Mouse (Mus musculus) urinary bladder, postnatal 36 days (tissue): Measurements from ENCODE around the gene Gsto2.

Source experiments
- DNase-seq, 2 experiments: peaks; one replicate each; pipeline ENCODE4 v3.0.0; 2022; ENCODE audit warnings: low spot score in 2 of 2, mixed read lengths in 1 of 2

The Gsto2 gene

GRCm38 (mm10) chr19:47857957-47858942 is 7.1 kb upstream of the Gsto2 start:
- no peak for DNase-seq

GRCm38 (mm10) chr19:47859180-47859579 is 6.2 kb upstream of the Gsto2 start:
- DNase-seq, result no peak

DNA sequence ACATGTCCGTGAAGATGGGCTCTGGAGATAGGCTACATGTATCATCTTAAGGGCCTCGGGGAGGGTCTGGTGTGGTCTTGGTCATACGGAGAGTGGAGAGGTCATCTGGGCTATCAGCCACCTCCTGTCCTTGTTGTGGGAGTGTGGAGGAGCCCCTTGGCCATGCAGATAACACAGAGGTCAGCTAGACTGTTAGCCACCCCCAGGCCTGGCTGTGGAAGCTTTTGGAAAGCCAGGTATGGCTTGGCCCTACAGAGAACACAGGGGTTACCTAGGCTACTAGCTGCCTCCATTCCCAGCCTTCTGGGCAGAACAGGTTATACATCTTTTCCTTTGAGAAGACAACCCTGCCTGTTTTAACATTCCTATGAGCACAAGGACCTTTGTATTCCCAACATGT is 2.8 kb upstream of the Gsto2 start:
- no peak for DNase-seq

- no peak for DNase-seq
Measured at GRCm38 (mm10) chr19:47864051-47864450, 1.3 kb upstream of the Gsto2 start.

DNA sequence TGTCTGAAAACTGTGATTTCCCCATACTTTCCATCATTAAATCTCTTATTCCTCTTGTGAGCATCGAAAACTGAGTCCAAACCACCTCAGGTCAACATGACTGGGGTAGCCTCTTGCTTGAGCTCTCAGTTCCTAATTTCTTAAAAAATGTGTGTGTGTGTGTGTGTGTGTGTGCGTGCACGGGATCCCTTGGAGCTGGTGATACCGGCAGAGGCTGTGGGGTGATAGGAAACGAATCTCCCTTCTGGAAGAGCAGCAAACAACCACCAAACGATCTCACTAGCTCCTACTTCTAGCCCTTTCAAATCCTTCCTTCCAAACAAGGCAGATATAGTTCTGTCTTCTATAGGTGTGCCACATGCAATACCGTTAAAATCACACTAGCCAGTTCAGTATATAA is 613 bp upstream of the Gsto2 start:
- no peak for DNase-seq

- DNase-seq, result no peak
Measured at GRCm38 (mm10) chr19:47867628-47868175, 2.4 kb downstream of the Gsto2 start.

- no peak for DNase-seq
Measured at GRCm38 (mm10) chr19:47868951-47869350, 3.6 kb downstream of the Gsto2 start.

DNA sequence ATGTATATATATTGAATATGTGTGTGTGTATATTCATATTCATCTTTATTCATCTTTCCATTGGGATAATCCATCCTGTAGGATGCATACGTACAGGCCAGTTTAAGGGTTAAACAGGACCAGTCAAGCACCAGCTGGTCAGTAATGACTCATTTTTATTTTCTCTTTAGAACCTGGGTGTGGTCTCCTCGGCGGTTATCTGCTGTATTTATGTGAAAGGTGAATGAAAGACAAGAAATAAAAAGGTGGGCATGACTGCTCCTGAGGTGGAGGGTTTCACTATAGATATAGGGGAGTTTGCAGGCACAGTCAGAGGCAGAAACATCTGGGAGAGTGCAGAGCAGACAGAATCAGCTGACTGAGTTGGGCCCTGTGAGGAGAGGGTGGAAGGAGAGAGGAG is 4.2 kb downstream of the Gsto2 start:
- no peak for DNase-seq

DNA sequence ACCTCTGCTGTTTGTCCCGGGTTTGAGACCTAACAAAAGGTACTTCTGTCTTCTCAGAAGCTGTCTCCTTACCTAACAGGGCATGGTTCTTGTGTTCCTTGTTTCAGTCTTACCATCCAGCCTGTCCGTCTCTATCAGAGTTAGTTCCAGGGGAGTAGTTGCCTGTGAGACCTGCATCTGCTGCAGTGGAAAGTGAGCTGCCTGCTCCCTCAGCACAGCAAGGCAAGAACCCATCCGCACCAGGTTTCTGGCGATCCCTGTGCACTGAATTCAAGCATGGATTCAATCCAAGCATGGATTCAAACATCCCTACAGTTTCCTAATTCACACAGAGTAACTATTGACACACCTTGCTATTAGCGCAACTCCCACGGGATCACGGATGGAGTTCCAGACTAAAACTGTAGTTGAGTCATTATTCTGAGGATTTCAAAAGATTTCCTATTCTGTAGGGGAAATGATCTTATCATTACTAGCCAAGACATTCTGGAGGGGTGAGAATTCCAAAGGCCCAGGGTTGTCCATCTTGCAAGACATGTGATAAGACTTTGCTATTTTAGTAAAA is 4.8 kb downstream of the Gsto2 start:
- peak in 1 of 2 experiments; percentile 15 for DNase-seq

DNA sequence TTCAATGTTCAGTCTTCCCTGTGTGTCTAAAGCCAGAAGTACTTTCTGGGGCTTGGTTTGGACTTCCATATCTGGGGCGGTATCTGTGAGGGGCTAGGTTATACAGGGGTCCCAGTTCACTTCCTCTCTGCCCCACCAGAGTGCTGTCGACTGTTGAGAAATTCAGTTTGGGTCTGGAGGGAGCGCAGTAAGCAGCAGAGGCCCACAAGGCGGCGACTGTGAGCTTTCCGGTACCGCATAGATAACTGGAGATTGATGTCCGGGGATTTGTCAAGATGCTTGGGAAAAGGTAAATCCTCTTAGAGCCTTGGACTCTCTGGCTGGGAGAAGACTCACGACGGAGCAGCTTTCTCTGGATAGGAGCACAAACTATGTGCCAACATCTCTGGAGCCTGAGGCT is 6.2 kb downstream of the Gsto2 start:
- DNase-seq, result no peak

DNA sequence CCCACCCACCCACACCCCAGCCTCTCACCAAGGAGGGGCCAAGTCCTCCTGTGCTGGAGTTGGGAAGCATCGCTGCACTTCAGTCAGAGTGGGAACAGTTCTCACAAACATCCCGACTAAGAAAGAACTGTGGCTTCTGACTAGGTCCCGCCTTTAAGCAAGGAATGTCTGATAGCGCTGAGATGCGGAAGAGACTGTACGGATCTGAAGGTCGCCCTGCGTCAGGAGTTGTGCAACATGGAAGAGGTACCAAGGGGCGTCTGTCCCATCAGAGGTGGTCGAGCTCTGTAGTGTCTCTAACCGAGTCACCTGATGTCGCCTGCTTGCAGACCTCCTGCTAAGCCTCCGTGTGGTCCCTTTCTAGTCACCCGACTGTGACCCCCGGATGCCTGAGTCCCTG is 10.9 kb downstream of the Gsto2 start:
- no peak for DNase-seq

DNA sequence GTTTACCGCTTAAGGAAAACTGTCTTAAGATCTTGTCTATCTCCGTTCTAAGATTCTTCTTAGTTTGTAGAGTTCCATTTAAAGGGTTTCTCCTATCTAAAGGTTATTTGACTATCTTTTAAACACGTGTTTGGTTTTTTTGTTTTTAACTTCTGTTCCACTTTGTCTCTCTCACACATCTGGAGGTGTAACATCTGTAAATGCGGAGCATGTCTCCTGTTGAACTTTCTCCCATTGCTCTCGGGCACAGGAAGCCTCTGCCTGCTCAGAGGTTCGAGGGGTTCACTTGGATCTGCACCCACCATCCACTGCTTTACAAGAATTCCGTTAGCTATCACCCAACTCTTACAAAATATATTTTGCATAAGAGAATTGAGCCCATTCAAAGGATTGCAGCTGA is 16.2 kb downstream of the Gsto2 start:
- DNase-seq, result no peak

DNA sequence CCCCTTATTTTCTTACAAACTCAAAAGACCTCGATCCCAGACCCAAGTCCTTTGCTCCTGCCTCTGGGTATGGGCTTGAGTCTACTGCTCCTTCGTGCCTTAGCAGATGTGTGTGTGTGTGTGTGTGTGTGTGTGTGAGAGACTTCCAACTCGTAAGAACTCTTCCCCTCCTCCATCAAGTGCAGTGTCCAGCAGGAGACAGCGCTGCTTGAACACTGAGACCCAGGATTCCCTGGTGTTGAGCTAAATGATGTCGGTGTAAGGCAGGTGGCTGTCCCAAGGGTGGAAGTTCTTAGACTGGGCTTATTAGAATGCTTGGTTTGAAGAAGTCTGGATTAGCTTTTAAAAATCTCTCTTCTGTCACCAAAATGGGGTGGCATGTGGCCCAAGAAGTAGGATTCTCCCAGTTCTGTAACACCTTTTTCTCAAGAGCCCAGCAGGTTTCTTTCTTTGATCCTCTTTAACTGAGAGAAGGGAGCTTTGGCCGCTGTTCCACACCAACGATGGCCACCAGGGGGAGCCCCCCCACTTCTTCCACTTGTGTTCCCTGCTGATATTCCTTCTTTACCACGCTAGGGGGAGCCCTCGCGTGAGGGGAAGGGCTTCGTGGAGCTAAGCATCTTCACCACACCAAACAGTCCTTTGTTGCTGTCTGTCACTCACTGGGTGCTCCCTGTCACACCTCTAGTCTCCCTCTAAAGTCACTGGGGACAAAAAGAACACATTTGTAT is 17.0 kb downstream of the Gsto2 start:
- peak; percentile 69 to 76 for DNase-seq

DNA sequence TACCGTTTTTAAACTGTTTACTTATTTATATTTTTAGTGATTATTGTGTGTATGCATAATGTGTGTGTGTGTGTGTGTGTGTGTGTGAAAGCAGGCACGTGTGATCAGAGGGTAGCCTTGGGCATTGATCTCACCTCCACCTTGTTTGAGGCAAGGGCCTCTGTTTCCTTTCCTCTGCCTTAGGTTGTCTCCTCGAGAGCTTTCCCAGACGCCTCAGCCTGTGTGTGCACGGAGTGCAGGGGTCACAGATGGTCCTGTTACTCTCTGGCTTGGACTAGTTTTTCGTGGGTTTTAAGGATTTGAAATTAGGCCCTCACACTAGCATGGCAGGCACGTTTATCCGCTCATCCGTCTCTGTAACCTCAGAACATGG is 17.5 kb downstream of the Gsto2 start:
- no peak for DNase-seq

- DNase-seq, result no peak
Measured at GRCm38 (mm10) chr19:47884296-47885085, 19.2 kb downstream of the Gsto2 start.

DNA sequence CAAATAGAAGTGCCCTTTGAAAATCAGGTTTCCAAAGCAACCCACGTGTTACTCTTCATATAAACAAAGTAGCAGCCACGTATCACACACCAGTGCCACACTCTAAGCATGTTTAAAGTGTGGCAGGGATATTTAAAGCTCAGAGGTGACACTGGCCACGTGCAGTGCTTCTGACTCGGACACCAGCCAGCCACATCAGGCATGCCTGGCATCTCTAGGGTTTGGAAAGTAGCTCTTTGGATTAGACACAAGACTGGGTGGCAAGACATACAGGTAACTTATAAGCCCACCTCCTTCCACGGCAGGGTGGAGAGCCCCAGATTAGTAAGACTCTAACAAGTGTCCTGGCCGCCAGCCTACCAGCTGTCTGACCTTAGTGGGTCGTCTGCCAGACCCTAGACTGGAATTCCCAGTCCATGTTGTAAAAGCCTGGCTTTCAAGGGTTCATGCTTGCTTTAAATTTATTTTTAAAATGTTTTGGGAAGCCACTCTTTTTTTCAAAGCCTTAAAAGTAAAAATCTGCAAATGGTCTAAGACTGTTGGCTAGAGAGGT is 19.9 kb downstream of the Gsto2 start:
- DNase-seq, result no peak

- no peak for DNase-seq
Measured at GRCm38 (mm10) chr19:47885886-47886285, 20.6 kb downstream of the Gsto2 start.

DNA sequence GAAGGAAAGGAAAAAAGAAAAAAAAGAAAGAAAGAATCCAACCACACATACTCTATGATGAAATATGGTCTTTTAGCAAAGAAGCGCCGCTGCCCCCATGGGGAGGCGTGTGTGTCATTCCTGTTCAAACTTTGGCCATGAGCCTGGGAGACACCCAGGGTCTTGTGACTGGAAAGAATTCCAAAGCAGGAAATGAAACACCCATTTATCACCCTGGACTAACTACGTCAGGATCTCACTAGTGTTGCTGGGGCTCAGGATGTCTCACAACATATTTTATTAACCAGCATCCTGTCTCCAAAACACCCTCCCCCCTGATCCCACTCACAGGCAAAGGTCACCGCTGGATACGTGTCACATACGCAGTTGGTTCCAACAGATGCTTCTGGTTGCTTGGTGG is 21.3 kb downstream of the Gsto2 start:
- DNase-seq, result peak in 1 of 2 experiments; percentile 25

DNA sequence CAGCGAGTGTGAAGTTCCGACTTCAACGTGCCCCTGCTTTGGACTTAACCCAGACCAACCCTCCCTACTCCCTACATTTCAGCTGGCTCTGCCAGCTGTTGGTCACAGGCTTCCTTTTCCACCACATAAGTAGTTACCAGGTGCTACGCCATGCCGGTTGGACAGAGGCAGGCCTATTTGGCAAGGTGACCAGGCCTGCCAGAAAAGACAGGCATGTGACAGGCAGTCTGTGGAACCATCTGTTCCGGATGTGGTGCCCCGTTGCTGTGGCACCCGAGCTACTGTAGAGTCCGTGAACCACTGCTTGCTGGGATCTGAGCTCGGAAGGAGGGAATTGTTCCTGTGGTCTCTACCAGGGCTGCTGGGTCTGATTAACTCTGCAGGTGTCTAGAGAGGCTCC is 22.1 kb downstream of the Gsto2 start:
- no peak for DNase-seq

- no peak for DNase-seq
Measured at GRCm38 (mm10) chr19:47888037-47888436, 22.7 kb downstream of the Gsto2 start.

GRCm38 (mm10) chr19:47890489-47891130 is 25.3 kb downstream of the Gsto2 start:
- no peak for DNase-seq
